Mouse (Mus musculus) left cerebral cortex, adult 9 months (tissue): ENCODE data around the gene Ntn1.

Source experiments
- DNase-seq, 2 experiments: peaks; one replicate each; pipeline ENCODE4 v3.0.0; 2022; ENCODE audit warnings: low spot score in 2 of 2

The Ntn1 gene

DNA sequence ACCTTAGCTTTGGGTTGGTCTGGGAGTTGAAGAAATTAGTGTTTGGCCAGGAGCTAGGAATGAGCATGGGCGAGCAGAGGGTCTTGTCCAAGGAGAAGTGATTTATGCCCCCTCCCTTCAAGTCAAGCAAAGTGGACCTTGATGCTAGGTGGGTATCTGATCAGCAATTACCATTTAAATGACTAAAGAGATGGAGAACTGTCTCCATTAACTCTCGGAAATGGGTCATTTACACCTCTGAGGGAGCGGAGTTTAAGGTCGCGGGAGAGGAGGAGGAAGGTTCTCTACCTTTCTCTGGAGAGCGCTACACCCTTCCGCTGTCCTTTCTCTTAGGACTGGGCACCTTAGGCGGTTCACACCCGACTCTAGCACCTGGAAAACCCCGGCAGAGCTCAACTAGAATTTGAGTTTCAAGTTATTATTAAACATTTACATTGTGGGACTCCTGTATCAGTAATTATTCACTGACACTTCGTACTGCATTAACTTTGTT lies at the start of gene Ntn1:
Gene Ntn1, minus strand, starts transcription at position 97 of the 493 bp plus-strand sequence.
- DNase-seq, result no peak

DNA sequence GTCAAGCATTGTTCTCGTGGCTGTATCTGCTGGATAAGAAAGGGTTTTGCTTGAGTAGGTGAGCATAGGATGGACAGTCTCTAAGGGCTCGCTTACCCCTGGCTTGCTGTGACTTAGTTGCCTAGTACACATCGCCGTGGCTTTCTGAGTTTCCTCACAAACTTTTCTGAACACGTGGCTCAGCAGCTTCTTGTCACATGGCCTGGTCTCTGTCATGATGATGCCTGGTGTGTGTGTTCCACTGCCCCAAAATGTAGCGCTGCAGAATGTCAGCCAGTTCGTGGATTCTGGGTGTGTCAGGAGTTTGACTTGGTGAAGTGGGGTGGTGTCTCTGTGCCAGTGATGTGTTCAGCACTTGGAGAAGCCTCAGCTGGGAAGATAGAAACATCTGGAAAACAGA lies 47.7 kb upstream of the Ntn1 start:
- no peak for DNase-seq

DNA sequence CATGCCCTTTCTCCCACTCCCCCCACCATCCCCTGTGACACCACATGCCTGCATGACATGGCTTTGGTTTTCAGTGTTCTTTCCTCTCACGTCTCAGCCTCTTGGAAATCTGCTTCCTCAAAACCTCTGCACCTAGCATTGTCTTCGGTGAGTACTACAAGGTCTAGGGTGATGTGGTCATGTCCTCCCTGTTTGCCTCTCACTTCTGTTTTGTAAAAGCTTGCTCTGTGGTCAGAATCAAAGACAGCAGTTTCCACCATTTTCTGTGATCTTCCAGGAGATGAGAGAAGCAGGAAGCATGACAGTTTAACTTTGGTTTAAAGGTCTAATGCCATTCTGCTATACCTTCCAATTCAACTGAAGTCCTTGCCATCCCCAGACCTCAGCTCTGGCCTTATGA lies 46.6 kb upstream of the Ntn1 start:
- no peak for DNase-seq

DNA sequence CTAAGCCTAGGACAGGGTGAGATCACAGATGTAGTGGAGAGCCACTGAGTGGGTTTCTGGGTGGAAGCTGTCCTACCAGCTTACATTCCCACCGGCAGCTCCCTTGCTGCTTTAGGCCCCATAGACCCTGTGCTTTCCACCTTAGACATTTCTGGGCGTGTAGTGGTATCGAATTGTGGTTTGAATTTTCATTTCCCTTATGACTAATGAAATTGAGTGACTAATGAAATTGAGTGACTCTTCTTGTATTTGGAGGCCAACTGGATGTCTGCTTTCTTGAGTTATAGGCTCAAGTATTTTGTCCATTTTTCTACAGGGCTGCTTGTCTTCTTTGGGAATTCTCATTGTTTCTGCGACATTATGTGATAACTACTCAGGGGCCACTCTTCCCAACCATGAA lies 45.9 kb upstream of the Ntn1 start:
- no peak for DNase-seq

DNA sequence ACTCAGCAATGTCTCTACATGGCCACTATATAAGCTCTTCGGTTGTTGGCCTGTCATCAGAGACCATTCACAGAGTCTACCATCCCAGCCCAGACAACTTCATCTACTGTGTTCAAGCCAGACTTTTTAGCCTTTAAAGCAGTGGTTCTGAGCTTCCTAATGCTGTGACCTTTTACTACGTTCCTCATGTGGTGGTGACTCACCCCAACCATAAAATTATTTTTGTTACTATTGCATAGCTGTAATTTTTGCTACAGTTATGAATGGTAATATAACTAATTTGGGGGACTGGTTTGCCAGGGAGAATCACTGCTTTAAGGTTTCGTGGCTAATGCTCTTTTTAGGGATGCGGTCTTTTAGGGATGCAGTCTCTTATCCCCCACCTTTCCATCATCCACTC lies 45.3 kb upstream of the Ntn1 start:
- DNase-seq, result no peak

DNA sequence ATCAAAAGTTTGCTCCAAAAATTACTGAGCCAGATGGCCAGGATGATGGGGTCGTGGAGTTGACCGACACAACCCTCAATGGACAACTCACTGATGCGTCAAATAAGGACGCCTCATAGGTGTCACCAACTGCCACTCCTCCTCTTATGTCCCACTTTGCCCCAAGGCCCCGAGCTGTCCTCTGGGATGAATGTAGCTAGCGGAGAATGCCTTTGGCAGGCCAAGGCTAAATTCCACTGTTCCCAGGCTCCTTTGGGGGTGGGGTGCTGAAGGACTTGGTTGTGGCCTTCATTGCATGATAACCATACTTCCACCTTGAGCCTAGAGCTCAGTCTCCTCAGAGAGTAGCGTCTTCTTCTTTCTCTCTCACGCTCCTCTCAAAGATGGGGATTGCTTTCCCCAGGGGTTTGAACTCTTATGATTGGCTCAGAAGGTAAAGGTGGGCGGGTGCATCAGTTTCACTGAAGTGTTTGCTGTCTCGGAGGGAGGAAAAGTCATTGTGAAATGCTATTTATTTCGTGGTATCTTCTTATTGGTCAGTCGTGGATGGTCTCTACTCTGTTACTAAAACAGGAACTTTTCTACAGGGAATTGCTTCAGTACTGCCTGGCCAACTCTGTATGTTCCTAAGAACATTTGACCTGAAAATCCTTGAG lies 42.5 kb upstream of the Ntn1 start:
- DNase-seq, result no peak

DNA sequence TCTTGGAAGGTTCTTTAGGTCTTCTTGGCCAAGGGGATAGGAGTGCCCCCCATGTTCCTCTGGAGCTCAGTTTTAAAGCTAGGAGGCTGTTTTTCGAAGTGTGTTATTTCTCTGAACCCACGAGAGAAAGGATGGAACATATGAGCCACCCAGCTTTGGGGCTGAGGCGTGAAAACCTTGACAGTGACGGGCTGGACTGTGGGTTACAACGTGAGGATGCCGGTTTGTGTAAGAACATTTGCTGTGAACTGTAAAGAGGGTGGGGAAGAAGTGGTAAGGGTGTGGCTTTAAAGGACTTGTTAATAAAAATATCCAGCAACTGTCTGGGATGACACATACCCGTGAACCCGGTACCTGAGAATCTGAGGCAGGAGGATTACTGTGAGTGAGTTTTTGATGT lies 41.7 kb upstream of the Ntn1 start:
- DNase-seq, result no peak

DNA sequence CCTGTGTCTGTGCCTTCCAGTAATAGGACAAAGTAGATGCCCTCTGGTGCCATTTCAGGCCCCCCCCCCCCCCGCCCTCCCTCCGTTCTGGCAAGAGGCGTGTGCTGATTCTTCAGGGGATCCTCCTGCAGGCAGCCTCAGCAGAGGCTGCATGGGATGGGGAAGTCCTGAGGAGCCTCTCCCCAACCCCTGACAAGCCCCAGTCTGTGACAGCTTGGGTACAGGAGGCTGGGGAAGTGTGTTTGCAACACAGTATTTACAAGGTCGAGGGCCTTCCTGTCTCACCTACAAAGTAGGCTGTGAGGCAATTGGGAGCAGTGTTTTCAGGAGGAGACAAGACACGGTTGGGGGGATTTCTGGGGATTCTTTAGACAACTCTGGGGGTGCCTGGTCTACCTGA lies 40.3 kb upstream of the Ntn1 start:
- DNase-seq, result no peak

DNA sequence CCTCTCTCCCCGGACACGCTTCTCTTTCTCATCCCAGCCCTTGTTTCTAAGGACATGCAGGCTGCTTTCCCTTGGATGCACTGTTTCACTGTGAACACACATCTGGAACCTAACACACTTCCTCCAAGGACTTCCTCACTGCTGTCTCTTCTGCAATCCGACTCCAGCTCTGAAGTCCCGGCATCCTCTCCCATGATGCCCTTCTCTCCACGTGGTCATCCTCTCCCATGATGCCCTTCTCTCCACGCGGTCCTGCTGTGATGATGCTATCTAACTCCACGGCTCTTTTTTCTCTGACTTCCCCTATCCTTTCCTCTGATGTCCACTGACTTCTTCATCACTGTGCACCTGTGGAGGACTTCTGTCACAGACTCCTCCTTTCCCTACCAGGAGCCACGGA lies 39.5 kb upstream of the Ntn1 start:
- DNase-seq, result no peak

DNA sequence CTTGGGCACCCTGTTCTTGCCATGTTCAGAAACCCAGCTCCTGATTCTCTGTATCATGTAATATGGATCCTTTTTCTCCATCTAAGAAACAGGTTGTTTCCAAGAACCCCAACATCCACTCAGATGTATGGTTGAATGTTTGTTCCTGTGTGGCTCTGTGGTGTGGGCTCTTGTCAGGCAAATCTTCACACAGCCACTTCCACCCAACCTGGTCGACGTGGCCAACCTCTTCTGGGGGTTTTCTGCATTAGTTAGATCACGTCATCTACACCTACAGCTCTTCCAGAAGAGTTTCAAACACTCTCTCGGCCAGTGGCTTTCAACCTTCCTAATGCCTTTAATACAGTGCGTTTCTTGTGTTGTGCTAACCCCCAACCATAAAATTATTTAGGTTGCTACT lies 35.8 kb upstream of the Ntn1 start:
- no peak for DNase-seq

DNA sequence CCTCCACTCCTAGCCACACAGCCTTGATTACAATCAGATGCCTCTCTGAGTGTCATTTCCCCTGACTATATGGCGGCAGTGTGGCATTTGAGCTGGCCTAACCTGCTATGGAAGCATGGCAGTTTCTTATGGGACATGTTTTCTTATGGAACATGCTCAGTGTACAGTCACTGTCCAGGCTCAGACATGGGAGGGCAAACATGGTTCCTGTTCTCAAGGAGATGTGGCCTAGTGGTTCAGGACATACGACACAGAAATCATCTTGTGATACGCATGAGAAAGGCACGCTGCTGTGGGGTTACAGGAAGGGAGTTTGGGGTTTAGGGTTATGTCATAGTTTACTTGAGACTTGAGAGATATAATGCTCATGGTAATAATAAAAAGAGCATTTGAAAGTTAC lies 35.0 kb upstream of the Ntn1 start:
- no peak for DNase-seq

DNA sequence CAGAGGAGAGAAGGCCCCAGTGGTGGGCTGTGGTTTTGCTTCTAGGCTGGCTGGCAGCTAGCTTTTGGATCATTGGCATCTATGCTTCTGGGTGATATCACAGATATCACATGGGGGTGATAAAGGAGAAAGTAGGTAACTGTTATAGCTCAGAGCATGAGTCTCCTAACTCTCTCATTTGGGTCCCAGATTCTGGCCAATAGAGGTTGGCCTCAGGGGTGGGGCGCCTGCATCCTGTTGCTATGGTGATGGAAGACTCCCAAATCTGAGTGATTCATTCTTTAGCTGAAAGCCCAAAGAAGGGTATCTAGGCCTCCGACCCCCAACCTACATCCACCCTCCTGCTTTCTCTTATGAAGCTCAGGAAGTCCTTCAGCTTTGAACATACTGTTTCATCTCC lies 34.1 kb upstream of the Ntn1 start:
- DNase-seq, result no peak

DNA sequence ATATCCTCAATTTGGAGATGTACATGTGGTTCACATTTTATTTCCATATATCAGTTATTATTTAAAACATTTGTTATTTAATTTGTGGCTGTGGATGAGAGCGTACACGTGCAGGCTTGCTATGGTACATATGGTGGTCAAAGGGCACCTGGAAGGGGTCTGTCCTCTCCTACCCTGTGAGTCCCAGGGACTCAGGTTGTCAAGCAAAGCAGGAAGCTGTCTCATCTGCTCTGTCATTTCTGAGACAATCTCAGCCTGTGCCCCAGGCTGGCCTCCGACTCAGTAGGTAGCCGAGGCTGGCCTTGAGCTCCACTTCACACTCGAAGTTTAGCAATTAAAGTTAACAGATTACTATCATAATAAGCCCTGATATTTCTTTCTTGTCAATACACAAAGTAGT lies 32.9 kb upstream of the Ntn1 start:
- no peak for DNase-seq

DNA sequence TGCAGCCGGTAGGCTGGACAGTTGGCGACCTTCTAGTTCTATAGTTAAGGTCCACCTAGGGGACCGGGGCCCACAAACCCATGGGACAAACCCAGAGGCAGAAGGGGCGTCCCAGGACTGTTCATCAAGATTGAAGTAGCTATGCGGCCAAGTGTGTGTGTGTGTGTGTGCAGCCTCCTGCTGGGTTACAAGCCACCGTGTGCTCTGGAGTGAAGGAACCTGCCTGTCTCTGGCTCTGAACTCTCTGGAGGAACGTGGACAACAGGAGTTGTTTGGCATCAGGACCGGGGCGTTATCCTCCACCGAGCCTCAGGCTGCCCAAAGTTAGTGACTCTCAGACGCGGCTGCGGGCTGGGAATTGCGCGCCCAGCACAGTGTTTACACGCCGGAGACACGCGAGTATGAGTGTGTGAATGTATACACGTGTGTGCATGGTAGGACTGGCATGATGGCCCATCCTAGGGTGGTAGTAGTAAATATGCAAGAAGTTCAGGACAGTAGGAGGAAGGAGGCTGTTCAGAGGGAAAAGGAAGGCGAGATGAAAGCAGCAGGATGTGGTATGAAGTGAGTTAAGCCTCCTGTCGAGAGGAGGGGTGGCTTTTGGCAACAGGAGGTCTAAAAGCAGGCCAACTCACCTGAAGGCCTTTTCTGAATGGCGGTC lies 31.9 kb upstream of the Ntn1 start:
- no peak for DNase-seq

DNA sequence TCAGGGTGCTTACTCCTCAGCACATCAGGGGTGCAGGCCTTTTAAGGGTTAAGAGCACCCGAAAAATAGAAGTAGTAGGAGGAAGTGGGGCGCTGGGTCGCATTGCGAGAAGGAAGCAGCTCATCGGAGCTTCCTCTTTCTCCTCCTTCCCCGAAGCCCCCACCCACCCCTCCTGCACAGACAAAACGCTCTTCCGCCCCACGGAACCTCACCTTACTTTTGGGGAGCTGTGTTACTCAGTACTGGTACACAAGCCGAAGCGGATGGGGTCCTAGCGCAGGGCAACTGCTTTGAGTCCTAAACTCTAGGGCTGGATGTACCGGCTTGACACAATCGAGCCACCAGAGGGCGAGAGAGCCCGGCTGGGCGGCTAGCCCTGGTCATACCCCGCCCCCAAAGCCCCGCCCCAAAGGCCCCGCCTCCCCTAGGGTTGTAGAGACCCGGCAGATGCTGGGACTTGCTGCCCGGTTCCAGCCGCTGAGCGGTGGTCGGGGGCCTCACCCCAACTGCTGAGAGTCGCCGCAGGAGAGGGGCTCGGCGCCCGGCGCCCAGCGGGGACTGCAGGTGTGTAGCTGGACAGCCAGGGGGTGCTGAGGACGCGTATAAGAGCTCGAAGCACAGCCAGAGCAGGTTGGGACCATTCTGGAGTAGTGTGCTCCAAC lies 31.2 kb upstream of the Ntn1 start, which contains the start of gene Pik3r5:
Gene Pik3r5, plus strand, starts transcription at position 423 of the 662 bp plus-strand sequence.
- peak in 1 of 2 experiments; percentile 62 for DNase-seq

DNA sequence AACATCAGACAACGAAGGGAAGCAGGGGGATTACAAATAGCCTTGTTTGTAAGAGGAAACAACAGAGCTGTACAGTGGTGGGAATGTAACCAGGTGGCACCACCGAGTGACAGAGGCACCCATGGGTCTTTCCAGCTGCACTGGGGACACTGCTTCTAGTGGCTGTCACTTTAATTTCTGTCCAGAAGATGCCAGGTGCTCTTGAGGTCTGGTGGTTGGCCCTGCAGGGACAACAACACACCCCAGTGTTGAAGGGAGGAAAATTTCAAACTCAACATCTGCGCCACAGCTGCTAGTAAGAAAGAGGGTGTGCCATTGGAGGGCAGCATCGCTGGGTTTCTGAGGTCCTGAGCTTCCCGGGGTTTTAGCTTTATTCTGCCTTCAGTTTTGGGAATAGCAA lies 30.0 kb upstream of the Ntn1 start:
- DNase-seq, result no peak

DNA sequence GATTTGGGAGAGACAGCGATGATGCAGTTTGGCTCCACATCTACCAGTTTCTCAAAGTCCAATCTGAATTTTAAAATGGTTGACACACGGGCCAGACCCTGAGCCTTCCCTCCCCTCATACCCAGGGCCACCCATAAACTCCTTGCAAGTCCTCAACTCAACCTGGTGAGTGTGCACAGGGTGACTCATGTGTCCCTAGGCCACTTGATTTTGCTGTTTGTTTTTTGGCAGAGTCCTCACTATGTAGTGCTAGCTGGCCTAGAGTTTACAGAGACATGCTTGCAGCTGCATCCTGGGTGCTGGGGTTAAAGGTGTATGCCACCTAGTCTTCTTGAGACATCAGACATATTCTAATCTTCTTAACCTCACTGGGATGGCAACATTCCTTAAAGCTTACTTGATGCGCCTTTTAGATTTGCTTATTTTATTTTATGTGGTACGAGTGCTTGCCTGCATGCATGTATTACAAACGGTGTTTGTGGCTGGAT lies 26.5 kb upstream of the Ntn1 start:
- no peak for DNase-seq

DNA sequence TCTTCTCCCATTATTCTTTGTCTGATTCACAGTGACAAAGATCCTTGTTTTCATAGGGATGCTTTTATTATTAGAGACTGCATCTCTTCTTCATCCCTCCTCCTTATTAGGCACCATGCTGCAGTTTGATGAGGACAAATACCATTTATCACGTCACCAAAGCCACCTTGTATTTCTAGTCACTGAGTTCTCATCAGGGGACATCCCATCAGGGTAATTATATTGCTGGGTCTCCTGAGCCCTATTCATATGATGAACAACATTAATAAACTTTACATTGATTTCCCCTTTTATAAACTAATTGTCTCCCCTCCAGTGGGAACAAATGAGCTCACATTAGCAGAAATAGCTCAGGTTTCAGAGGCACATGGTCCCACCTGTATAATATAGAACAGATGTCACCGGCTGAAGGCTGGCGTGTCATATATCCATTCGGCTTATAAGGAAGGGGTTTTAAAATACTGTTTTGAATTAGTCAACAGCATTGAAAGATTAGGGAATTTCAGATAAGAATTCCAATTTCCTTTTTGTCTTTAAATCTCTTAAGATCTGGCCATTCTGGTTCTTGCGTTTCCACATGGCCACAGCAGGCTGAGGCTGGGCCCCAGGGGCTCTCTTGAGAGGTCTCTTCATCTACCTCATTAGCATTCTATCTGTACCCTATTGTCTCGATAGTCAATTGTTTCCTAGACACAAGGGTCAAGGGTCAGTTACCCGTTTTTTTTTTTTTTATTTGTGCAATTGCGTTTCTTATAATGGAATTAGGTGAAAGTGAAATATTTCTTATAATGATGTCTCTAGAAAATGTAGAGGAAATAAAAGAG lies 25.1 kb upstream of the Ntn1 start:
- no peak for DNase-seq

DNA sequence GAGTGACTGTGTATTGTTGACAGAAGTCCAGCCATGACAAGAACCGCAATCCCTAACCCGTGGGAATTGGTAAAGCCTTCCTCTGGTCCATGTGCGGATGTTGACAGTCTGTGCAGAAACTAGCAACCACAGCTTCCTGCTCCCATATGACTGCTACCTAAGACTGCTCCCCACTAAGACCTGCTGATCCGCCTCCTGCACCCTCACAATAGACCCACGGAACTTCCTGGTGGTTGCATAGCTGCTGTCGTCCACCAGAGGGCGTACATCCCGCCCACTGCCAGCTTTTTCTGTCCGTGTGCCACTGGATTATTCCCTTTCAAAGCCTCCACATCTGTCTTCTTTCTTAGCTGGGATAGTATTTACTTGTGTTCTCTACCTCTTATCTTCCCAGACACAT lies 17.2 kb upstream of the Ntn1 start:
- DNase-seq, result peak in 1 of 2 experiments; percentile 31

DNA sequence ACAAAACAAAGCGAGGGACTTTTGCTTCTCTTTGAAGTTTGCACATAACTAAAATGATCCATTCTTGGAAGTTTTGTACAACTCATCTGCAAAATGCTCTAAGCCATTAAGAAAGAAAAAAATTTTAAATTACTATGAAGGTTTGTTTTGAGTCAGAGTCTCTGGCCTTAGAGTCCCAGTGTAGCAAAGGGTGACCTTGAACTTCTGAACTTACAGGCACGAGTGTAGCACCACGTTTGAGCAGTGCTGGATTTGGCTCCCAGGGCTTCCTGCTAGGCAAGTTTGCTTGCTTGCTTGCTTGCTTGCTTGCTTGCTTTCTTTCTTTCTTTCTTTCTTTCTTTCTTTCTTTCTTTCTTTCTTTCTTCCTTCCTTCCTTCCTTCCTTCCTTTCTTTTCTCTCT lies 16.4 kb upstream of the Ntn1 start:
- no peak for DNase-seq

DNA sequence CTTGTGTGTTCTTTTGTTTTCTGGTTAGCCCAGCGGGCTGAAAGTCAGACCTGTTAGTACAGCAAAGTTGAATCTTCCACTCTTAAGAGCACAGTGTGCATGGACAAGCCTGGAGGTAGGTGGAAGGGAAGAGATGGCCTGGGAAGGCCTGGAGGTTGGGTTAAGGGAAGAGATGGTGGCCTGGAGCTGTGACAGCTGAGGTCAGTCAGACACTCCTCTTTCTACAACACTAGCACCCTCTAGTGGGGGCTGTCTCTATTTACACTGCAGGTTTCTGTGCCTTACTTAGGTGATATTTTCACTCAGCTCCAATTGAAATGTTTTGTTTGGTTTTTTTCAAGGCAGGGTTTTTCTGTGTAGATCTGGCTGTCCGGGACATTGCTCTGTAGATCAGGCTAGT lies 7.5 kb upstream of the Ntn1 start:
- DNase-seq, result peak in 1 of 2 experiments; percentile 82
